Mouse (Mus musculus): Measurements from ENCODE around the gene Rere. TPM values are rescaled to one million over a fixed set of nuclear protein-coding genes. Genes with fewer than 3 reads are reported as not detected.

Rere gene
- total RNA-seq, 2 experiments from 2014 or later: 89.9 to 102 TPM

DNA sequence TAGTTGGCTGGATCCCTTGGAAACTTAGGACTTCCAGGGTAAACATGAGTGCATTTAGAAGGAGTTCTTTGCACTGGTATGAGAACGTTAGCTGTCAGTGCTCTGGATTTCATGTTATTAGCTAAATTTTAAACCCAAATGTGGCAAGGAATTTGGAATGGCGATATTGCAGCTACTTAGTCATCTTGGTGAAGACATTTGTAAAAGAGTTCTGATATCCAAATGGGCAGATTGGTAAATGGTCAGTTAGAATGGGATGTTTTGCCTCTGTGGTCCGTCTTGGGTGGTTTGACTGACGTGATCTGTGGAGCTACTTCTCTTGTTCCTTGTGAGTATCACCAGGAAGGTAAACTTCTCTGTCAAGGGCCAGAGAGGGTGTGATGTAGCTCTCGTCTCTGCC lies 132.8 kb downstream of the Rere start:
- no peak for DNase-seq (ENCODE audit: low spot score in 2 of 2)

DNA sequence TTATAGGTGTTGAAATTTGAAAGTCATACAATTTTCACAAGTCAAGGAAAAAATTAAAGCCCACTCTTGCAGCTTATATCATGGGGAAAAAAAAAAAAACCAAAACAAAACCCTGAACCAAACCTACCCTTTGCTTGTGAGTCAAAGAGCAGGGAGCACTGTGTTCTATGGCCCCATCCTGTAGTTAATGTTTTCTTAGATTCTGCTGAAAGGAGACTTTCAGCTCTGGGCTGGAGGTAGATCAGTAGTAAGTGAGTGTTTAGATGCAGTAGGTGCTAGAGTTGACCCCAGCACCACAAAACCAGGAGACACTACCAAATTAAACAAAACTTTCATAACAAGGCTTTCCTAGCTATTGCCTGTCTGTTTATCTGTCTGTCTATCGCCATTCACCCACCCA lies 133.3 kb downstream of the Rere start:
- DNase-seq (ENCODE audit: low spot score in 2 of 2): no peak

DNA sequence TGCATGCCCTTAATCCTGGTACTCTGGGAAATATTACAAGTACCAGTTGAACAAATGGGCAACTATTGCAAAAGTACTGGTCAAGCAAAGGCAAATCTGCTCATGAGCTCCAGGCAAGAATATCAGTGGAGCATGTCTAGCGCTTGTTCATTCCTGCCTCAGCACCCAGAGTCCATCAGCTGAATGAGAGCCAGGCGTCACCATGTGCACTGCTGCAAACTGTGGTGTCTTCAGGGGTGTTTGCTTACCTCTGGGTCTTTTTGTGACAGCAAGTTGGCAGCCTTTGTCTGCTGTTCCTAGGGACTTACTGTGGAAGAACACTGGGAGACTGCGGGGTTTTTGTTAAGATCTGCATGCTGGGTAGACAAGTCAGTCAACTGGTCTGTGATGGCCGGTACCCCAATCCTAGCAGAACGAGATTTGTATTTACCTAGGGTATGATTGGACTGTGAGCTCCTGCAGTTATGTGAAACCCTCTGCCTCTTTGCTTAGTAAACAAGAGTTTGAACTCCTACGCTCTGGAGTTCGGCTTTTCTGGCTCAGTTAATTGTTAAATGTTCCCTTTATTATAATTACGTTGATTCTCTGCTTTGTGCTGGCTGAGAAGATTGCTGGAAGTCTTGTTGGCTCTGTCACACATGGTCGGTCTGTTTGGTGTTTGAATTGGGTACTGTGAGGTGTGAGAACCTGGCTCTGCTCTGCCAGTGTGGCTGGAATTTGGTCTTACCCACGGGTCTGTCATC lies 134.0 kb downstream of the Rere start:
- no peak for DNase-seq (ENCODE audit: low spot score in 2 of 2)

- no peak for DNase-seq (ENCODE audit: low spot score in 2 of 2)
Observed at GRCm38 (mm10) chr4:150420576-150421263, 139.3 kb downstream of the Rere start.

DNA sequence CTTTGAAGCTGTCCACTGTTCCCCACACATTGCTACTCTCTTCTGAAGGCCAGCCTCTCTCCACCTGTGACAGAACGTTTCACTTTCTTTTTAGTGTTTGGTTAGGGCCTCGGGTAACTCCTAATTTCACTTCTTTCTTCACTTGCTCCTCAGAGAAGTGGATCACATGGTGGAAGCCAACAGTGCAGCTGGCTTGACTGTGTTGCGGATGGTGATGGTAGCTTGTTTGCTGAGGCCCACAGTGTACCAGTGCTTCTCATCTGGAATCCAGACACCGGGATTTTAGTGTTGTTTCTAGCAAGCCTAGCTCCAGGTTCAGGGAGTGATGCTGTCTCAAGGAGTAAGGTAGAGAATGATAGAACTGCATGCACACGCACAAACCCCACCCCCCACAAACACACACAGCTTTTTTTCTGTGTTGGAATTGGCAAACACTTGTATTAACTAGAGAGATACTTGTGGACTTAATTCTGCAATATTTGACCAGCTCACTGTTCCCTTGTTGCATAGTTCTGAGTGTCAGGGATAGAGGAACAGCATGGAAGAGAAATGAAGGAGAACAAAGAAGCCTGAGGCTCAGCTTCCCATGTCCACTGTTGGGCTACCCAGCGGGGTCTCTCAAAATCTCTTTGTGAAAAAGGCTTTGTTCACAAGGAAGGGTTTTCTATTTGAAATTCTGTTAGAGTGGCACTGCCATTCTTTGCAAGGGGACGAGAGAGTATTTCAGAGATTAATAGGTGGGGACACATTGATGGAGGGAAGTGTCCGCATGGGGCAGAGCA lies 144.8 kb downstream of the Rere start:
- no peak for DNase-seq (ENCODE audit: low spot score in 2 of 2)

DNA sequence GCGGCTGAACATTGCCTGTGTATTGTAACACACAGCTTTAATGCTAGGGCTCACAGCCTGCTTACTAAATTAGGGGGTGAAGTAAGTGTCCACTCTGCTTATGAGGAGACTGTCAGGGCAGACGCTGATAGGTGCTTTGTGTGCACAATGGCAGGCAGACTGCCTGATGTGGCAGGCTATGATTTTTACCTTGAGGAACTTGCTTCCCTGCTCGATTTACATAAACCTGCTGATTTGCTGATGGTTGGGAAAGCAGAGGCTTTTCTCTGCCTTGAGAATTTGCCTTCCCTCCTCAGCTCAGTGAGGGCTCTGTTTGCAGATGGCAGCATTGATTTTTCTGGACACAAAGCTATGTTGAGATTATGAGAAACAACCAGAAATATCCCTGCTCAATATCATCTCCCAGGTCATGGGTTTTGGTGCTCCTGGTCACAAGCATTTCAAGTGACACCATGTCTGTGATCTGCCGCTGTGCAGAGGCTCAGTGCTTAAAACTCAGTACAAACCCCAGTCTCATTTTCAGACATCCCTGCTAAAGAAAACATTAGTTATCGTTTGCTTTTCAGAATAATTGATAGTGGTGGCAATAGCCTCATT lies 145.5 kb downstream of the Rere start:
- no peak for DNase-seq (ENCODE audit: low spot score in 2 of 2)

GRCm38 (mm10) chr4:150428762-150429161 lies 147.3 kb downstream of the Rere start:
- DNase-seq (ENCODE audit: low spot score in 2 of 2): no peak

GRCm38 (mm10) chr4:150433827-150434574 lies 152.6 kb downstream of the Rere start:
- no peak for DNase-seq (ENCODE audit: low spot score in 2 of 2)

DNA sequence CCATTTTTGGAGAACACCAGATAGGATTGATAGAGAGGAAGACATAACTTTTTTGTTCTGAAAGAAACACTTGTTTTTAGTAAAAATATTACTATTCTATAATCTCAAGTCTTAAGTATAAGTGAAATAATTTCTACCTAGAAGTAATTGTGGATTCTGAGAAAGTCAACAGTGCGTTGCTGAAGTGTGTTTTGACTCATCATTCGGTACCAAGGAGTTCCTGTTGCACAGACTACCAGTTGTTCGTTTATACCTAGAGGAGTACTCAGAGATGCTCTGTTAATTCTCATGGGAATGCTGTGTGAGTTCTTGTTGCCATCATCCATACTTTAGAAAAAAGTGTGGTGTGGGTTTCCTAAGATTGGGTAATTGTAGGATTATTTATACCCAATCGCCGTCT lies 154.1 kb downstream of the Rere start:
- DNase-seq (ENCODE audit: low spot score in 2 of 2): no peak

GRCm38 (mm10) chr4:150438621-150439020 lies 157.2 kb downstream of the Rere start:
- no peak for DNase-seq (ENCODE audit: low spot score in 2 of 2)

DNA sequence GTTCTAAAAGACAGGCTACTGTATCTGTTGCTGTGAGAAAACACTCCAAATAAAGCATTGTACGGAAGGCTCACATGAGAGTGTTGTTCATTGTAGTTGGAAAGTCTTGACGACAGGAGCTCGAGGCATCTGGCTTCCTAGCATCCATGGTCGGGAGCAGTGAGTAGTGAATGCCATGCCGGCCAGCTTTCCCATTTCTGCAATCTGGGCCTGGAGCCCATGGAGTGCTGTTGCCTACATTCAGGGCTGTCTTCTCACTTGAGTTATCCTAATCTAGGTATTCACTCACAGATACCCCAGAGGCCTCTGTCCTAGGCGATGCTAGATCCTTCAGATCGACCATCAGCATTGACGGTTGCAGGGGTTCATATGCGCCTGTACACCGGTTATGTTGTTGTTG lies 160.5 kb downstream of the Rere start:
- DNase-seq (ENCODE audit: low spot score in 2 of 2): no peak

- DNase-seq (ENCODE audit: low spot score in 2 of 2): no peak
Observed at GRCm38 (mm10) chr4:150444068-150444467, 162.6 kb downstream of the Rere start.

- no peak for DNase-seq (ENCODE audit: low spot score in 2 of 2)
Observed at GRCm38 (mm10) chr4:150446617-150447016, 165.2 kb downstream of the Rere start.

- DNase-seq (ENCODE audit: low spot score in 2 of 2): no peak
Observed at GRCm38 (mm10) chr4:150447517-150447916, 166.1 kb downstream of the Rere start.

DNA sequence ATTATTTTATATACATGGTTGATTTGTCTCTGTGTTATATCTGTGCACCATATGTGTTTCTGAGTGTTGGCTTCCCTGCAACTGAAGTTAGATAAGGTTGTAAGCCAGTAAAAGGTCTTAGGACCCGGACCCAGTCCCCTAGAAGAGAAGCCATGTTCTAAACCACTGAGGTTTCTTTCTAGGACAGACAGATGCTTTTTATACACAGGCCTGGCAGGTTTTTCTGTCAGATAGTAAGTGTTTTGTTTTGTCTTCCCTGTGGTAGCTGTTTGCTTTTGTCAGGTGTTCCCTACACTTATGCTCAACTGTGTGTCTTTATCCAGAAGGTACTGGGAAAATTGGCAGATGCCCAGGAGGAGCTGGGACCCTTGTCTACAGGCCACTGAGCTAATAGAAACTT lies 167.0 kb downstream of the Rere start:
- no peak for DNase-seq (ENCODE audit: low spot score in 2 of 2)

DNA sequence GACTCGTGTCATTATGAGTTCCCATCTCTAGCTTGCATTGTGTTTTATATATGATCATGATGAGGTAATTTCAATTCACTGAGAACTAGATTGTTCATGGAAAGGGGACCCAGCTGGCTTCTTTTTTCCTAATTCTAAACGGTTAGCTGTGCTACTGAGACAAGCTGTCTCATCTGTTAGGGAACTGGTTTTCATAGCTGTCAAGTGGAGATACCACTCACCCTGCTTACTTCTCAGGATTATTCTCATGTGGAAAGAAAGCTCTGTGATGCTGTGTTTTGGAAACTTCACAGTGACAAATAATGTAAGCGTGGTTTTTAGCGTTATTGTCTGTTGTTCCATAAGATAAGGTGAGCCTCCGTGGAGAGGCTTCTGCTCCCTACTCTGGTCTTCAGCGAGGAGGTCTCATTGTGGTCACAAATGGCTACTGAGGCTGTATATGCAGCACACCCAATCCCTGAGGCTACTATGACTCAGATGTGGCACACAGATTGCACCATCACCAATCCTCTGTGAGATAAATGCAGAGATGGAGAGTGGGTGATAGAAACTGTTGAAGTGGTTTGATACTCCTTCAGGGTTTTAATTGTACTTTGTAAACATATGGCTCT lies 168.7 kb downstream of the Rere start:
- DNase-seq (ENCODE audit: low spot score in 2 of 2): no peak

- DNase-seq (ENCODE audit: low spot score in 2 of 2): no peak
Observed at GRCm38 (mm10) chr4:150452155-150452847, 170.9 kb downstream of the Rere start.

- no peak for DNase-seq (ENCODE audit: low spot score in 2 of 2)
Observed at GRCm38 (mm10) chr4:150454571-150455306, 173.3 kb downstream of the Rere start.

GRCm38 (mm10) chr4:150455750-150456149 lies 174.3 kb downstream of the Rere start:
- DNase-seq (ENCODE audit: low spot score in 2 of 2): no peak

Measured in left cerebral cortex, adult 18-20 months (tissue).